ENCODE assay signal across 16 mouse cellular contexts in genomic region chr19:42461353-42461752, GRCm38 (mm10). TPM values are rescaled to one million over a fixed set of nuclear protein-coding genes. Genes with fewer than 3 reads are reported as not detected.
DNase-seq lines count a peak whose midpoint lies in the region; ATAC-seq and TF ChIP-seq lines count a peak whose summit lies in the region.
"Had no signal": no experiment of that assay in that cellular context is flagged by ENCODE, and none has a peak within 500 bp of the region (broad histone marks: within the 10 kb centered on the region; RNA-seq: fewer than 3 reads in every experiment).

No protein-coding gene starts in this region.

- 16% methylated on average over 9 of the region's 9 CpGs for WGBS in heart, embryonic 12.5 days
- WGBS in midbrain, embryonic 13.5 days = 47% methylated on average over 9 of the region's 9 CpGs
- 44% methylated on average over 9 of the region's 9 CpGs for WGBS in midbrain, embryonic 10.5 days
- WGBS in liver, postnatal 0 days (ENCODE audit: insufficient replicate concordance) = 37% methylated on average over 9 of the region's 9 CpGs
- WGBS in stomach, postnatal 0 days = 16% methylated on average over 9 of the region's 9 CpGs

- no peak for ATAC-seq in heart, embryonic 12.5 days (ENCODE audit: insufficient number of reproducible peaks, low FRiP score)
- ATAC-seq in midbrain, embryonic 13.5 days = no peak
- no peak for ATAC-seq in liver, postnatal 0 days
- ATAC-seq in stomach, postnatal 0 days (ENCODE audit: low FRiP score, low TSS enrichment) = no peak
- ATAC-seq in cerebellum, adult (ENCODE audit: insufficient number of reproducible peaks, low FRiP score, low TSS enrichment) = no peak
- ATAC-seq: inflammation-experienced regulatory T-cells, adult 6 months had no signal

- H3K4me1 ChIP-seq in heart, embryonic 12.5 days (replicated peaks) = no peaks in the 10 kb centered on the region
- peaks cover 9% of the 10 kb centered on the region; the same call in 1 of the 2 replicates for H3K4me1 ChIP-seq in midbrain, embryonic 13.5 days (replicated peaks)
- H3K4me1 ChIP-seq in midbrain, embryonic 10.5 days = peaks cover 4% of the 10 kb centered on the region; the same call in 1 of the 2 replicates
- H3K4me1 ChIP-seq in liver, postnatal 0 days (ENCODE audit: insufficient read depth) = no peaks in the 10 kb centered on the region
- no peaks in the 10 kb centered on the region; the same call in 1 of the 2 replicates for H3K4me1 ChIP-seq in stomach, postnatal 0 days (replicated peaks; ENCODE audit: control insufficient read depth, insufficient read depth)

- no peaks in the 10 kb centered on the region; the same call in 1 of the 2 replicates for H3K9me3 ChIP-seq in heart, embryonic 12.5 days (replicated peaks)
- no peaks in the 10 kb centered on the region for H3K9me3 ChIP-seq in midbrain, embryonic 13.5 days
- no peaks in the 10 kb centered on the region for H3K9me3 ChIP-seq in midbrain, embryonic 10.5 days (replicated peaks)
- no peaks in the 10 kb centered on the region for H3K9me3 ChIP-seq in liver, postnatal 0 days (ENCODE audit: low read length)
- H3K9me3 ChIP-seq in stomach, postnatal 0 days (ENCODE audit: control insufficient read depth, low read length) = no peaks in the 10 kb centered on the region

- H3K36me3 ChIP-seq in heart, embryonic 12.5 days = no peaks in the 10 kb centered on the region
- no peaks in the 10 kb centered on the region for H3K36me3 ChIP-seq in midbrain, embryonic 13.5 days
- no peaks in the 10 kb centered on the region for H3K36me3 ChIP-seq in midbrain, embryonic 10.5 days
- no peaks in the 10 kb centered on the region for H3K36me3 ChIP-seq in liver, postnatal 0 days (replicated peaks; ENCODE audit: insufficient read depth, low read length)
- H3K36me3 ChIP-seq in stomach, postnatal 0 days (ENCODE audit: control insufficient read depth, insufficient read depth, low read length) = no peaks in the 10 kb centered on the region

- peak; percentile 92 for DNase-seq in heart, adult 11 months
- no peak for DNase-seq in midbrain, embryonic 10.5 days (ENCODE audit: low spot score)
- no peak for DNase-seq in liver, postnatal 0 days
- no peak for DNase-seq in stomach, postnatal 0 days (ENCODE audit: low spot score)
- DNase-seq in thymus, postnatal 14 days = no peak
- DNase-seq: cerebellum, postnatal 25 days; heart, adult 2 months; lung, postnatal 36 days; right cerebral cortex, adult 18-20 months; thymus, postnatal 36 days had no signal

- TF ChIP-seq CTCF in liver, postnatal 0 days (IDR thresholded peaks at IDR 0.05; ENCODE audit: low read depth) = no peak
- no peak for TF ChIP-seq CTCF in stomach, postnatal 0 days (IDR thresholded peaks at IDR 0.05; ENCODE audit: low read depth)

- H3K4me2 ChIP-seq in heart, embryonic 12.5 days = no peak overlapping the region
- H3K4me2 ChIP-seq in midbrain, embryonic 13.5 days (replicated peaks) = no peak overlapping the region
- H3K4me2 ChIP-seq in liver, postnatal 0 days (ENCODE audit: low read depth, low read length) = peak overlapping the region; percentile 45; the same call in 1 of the 2 replicates
- peak overlapping the region; percentile 25; the same call in 1 of the 2 replicates for H3K4me2 ChIP-seq in stomach, postnatal 0 days (replicated peaks; ENCODE audit: low read depth)
- H3K4me2 ChIP-seq: midbrain, embryonic 11.5 days had no signal

- TF ChIP-seq EP300 in liver, postnatal 0 days (IDR thresholded peaks at IDR 0.05; ENCODE audit: low read depth) = no peak
- no peak for TF ChIP-seq EP300 in stomach, postnatal 0 days (optimal IDR thresholded peaks at IDR 0.05)

- H3K9ac ChIP-seq in heart, embryonic 12.5 days = no peak overlapping the region
- no peak overlapping the region for H3K9ac ChIP-seq in midbrain, embryonic 13.5 days (replicated peaks)
- H3K9ac ChIP-seq in liver, postnatal 0 days (replicated peaks) = no peak overlapping the region
- no peak overlapping the region for H3K9ac ChIP-seq in stomach, postnatal 0 days (ENCODE audit: low read length)

- H3K27ac ChIP-seq in heart, embryonic 12.5 days (ENCODE audit: poor library complexity, severe bottlenecking) = no peak overlapping the region
- H3K27ac ChIP-seq in midbrain, embryonic 13.5 days = peak overlapping the region; percentile 25; the same call in 1 of the 2 replicates
- H3K27ac ChIP-seq in midbrain, embryonic 10.5 days (replicated peaks) = no peak overlapping the region; the same call in 1 of the 2 replicates
- no peak overlapping the region for H3K27ac ChIP-seq in liver, postnatal 0 days (ENCODE audit: low read depth)
- no peak overlapping the region for H3K27ac ChIP-seq in stomach, postnatal 0 days (replicated peaks)
- H3K27ac ChIP-seq: heart, adult 2 months had no signal

- peaks cover 78% of the 10 kb centered on the region for H3K27me3 ChIP-seq in heart, embryonic 12.5 days (replicated peaks)
- peaks cover 4% of the 10 kb centered on the region; the same call in 1 of the 2 replicates for H3K27me3 ChIP-seq in midbrain, embryonic 13.5 days
- H3K27me3 ChIP-seq in midbrain, embryonic 10.5 days (ENCODE audit: low read depth, poor library complexity, severe bottlenecking) = no peaks in the 10 kb centered on the region
- no peaks in the 10 kb centered on the region for H3K27me3 ChIP-seq in liver, postnatal 0 days (ENCODE audit: insufficient read depth, low read length)
- no peaks in the 10 kb centered on the region for H3K27me3 ChIP-seq in stomach, postnatal 0 days (ENCODE audit: control insufficient read depth, insufficient read depth, low read length)

- no peak overlapping the region for H3K4me3 ChIP-seq in heart, embryonic 12.5 days
- H3K4me3 ChIP-seq in midbrain, embryonic 13.5 days (replicated peaks) = no peak overlapping the region
- no peak overlapping the region for H3K4me3 ChIP-seq in midbrain, embryonic 10.5 days
- no peak overlapping the region for H3K4me3 ChIP-seq in liver, postnatal 0 days (ENCODE audit: low read depth, low read length)
- no peak overlapping the region for H3K4me3 ChIP-seq in stomach, postnatal 0 days (ENCODE audit: low read depth, low read length)
- H3K4me3 ChIP-seq: heart, adult 2 months had no signal

RNA-seq across cellular contexts. Expression of gene Crtac1, which starts 29.8 kb away (rescaled TPM):
- 0.55 and 0.59 TPM in 2 replicates for polyA plus RNA-seq in heart, embryonic 12.5 days (2016; fragmentation: Nextera tagmentation; extraction: Ambion mirVana)
- polyA plus RNA-seq in midbrain, embryonic 13.5 days (2015; fragmentation: Nextera tagmentation; extraction: Ambion mirVana) = 14.8 and 18.9 TPM in 2 replicates
- 2.1 and 4.2 TPM in 2 replicates for polyA plus RNA-seq in midbrain, embryonic 10.5 days (2016; fragmentation: Nextera tagmentation; extraction: Ambion mirVana)
- 0.11 and 0.21 TPM in 2 replicates for polyA plus RNA-seq in liver, postnatal 0 days (2015; fragmentation: Nextera tagmentation; extraction: Ambion mirVana)
- 3.0 and 4.5 TPM in 2 replicates for polyA plus RNA-seq in stomach, postnatal 0 days (2015; fragmentation: Nextera tagmentation; extraction: Ambion mirVana)
- polyA plus RNA-seq: heart, adult 2 months; inflammation-experienced regulatory T-cells, adult 6 months; liver, adult 2 months had no signal

RNA-seq across cellular contexts. Expression of gene R3hcc1l, which starts 57.2 kb away (rescaled TPM):
- 16.0 and 18.0 TPM in 2 replicates for polyA plus RNA-seq in heart, embryonic 12.5 days (2016; fragmentation: Nextera tagmentation; extraction: Ambion mirVana)
- polyA plus RNA-seq in midbrain, embryonic 13.5 days (2015; fragmentation: Nextera tagmentation; extraction: Ambion mirVana) = 14.7 and 15.7 TPM in 2 replicates
- 23.3 and 23.7 TPM in 2 replicates for polyA plus RNA-seq in midbrain, embryonic 10.5 days (2016; fragmentation: Nextera tagmentation; extraction: Ambion mirVana)
- 7.5 and 7.9 TPM in 2 replicates for polyA plus RNA-seq in liver, postnatal 0 days (2015; fragmentation: Nextera tagmentation; extraction: Ambion mirVana)
- polyA plus RNA-seq in stomach, postnatal 0 days (2015; fragmentation: Nextera tagmentation; extraction: Ambion mirVana) = 10.3 and 11.3 TPM in 2 replicates

Comparison
In these comparisons a context has a peak if more than half of its experiments do, and no peak if none do; other contexts are left out.
1. H3K4me2 ChIP-seq: peak in liver, postnatal 0 days (single experiment) and stomach, postnatal 0 days (single experiment); none in heart, embryonic 12.5 days (single experiment) and midbrain, embryonic 13.5 days (single experiment).